Mouse (Mus musculus) urinary bladder, postnatal 36 days (tissue): ENCODE data around the gene Wdr90.
A peak's percentile ranks its signal among the peaks of the same experiment; 100 is the strongest.
"Not testable (repeated sequence)": the region's sequence is repeated elsewhere in the genome, so short reads cannot be mapped to it uniquely, and the experiment has no call there.

ENCODE experiments used
- DNase-seq, 2 experiments: peaks; one replicate each; pipeline ENCODE4 v3.0.0; 2022; ENCODE audit warnings: low spot score in 2 of 2, mixed read lengths in 1 of 2

The Wdr90 gene

GRCm38 (mm10) chr17:25808789-25809605 lies 52.3 kb downstream of the Wdr90 start, which contains the start of gene Fbxl16:
Gene Fbxl16 (plus strand): TSS chr17:25809085.
- peak in 1 of 2 experiments; percentile 66 for DNase-seq

DNA sequence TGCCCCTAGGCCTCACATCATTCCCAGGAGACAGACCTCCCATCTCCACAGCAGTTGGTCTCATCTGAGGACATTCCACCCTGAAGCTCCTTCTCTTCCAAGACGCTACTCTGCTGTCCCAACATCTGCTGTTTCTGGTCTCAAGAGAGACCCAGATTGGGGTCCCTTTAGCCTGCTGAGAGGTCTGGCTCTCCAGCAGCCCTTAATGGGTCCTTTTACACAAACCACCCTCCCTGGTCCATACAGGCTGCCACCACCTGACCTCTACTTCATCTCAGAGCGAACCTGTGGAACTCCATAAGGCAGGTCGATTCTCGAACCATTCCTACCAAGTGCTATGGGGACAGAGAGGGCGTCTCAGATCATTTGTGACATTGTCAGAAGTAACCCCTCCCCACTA lies 53.3 kb downstream of the Wdr90 start:
- no peak for DNase-seq

- DNase-seq, result not testable (repeated sequence)
Measured at GRCm38 (mm10) chr17:25807452-25807851, 53.8 kb downstream of the Wdr90 start.

DNA sequence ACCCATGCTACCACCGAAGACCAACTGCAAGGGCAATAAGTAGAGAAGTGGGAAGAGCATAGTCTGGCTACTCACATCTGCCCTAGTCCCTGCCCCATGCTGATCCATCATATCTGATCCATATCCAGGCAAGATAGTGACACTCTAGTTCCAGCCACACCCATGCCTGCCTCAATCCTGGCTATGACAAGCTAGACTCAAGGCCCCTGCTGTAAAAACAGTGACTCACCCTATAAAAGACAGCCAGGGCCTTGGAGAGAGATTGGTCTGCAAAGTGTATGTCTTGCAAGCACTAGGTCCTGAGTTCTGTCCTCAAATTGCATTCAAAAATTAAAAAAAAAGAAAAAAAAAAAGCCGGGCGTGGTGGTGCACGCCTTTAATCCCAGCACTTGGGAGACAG lies 54.8 kb downstream of the Wdr90 start:
- no peak for DNase-seq

DNA sequence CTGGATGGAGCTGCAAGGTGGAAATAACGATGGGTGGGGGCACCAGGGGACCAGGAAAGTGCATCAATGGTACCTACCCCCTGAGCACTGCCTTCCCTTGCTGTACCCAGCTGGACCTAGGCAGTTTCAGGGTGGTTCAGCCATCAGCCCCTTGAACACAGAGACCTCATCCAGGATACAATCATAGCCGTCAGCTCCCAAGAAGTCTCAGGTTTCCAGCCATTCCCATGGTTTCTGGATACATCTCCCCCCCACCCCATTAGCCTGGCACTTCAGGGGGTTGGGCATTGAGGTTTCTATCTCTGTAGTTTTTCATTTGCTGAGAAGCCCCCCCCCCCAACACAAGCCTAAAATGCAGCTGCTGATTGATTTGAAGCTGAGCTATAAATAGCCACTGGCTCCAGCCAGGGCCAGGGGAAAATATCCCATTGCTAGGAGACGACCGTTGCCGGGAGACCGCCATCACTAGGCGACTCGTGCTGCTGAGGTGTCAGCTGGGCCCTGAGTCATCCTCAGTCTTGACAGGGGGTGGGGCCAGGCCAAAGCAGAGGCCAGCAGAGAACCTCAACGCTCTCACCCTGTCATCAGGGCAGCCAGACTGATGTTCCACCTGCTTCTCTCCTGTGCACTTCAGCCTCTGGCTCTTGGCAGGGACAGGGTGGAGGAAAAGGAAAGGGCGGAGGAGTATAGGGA lies 58.3 kb downstream of the Wdr90 start:
- no peak for DNase-seq

DNA sequence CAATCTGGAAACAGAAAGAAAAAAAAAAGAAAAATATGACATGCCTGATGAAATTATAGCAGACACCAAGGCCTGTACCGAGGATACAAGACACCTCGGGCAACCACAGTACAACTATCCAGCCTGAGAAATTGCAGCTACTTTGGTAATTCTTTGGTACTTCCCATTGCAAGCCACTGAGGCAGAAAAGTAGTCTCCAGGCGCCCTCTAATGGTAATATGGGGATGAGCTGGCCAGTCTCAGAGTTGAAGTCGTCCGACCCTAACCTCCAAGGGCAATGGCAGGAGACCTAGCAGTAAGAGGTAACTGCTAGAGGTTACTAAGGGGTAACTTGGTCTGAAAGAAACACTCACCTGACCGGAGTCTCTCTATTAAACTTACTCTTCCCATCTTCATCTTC lies 60.3 kb downstream of the Wdr90 start:
- peak in 1 of 2 experiments; percentile 57 for DNase-seq

DNA sequence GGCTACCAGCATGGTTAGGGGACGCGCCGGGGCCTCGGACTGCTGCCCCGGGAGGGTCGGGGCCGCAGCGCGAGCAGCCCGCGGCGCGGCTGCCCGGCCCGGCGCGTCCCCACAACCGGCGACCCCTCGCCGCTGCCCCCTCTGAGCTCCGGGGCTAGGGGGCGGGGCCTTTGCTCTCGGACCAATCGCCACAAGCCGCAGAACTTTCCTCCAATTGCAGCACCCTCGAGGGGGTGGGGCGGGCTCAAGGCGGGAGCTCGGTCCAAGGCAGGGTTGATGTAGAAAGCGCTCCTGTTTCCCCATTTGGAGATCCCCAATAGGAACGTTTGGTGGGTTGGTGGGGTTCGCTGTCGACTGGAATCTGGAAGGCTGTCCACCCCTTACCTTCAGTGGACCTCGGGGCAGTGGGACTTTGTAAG lies 64.3 kb downstream of the Wdr90 start, which contains the start of gene Metrn:
Gene Metrn (minus strand): TSS at position 186 of the 419 bp plus-strand sequence.
- peak; percentile 76 to 84 for DNase-seq

GRCm38 (mm10) chr17:25796211-25796771 lies 65.0 kb downstream of the Wdr90 start:
- DNase-seq, result no peak

GRCm38 (mm10) chr17:25795609-25796092 lies 65.7 kb downstream of the Wdr90 start, which contains the start of gene AC134908.4:
Gene AC134908.4 (minus strand): TSS chr17:25795659.
- DNase-seq, result no peak

GRCm38 (mm10) chr17:25794998-25795397 lies 66.3 kb downstream of the Wdr90 start:
- DNase-seq, result no peak
